Mouse (Mus musculus) left cerebral cortex, postnatal 4 days (tissue): ENCODE measurements around the gene Gm29110. TPM values are rescaled to one million over a fixed set of nuclear protein-coding genes. Genes with fewer than 3 reads are reported as not detected.
"Not testable (repeated sequence)": the region's sequence is repeated elsewhere in the genome, so short reads cannot be mapped to it uniquely, and the experiment has no call there.

Source experiments
- DNase-seq: peaks from one replicate; pipeline ENCODE4 v3.0.0-alpha.2; 2022
- intact Hi-C: fragments of 180-260 bp; cut with DNase I; formaldehyde crosslinking; loops from one replicate; pipeline ENCODE4 v1.15.1; 2025
- total RNA-seq, 2 experiments: library from RNA; stranded (reverse); gene quantifications; 2 replicates each; pipeline ENCODE4 v1.2.3; 2021

Gm29110 gene
- total RNA-seq, result not detected

- intact Hi-C loops, DNase-seq: not testable (repeated sequence)
These were observed at the start of gene Gm29110 for GRCm38 (mm10) chrY:74470231-74470630. Gene Gm29110 (plus strand): TSS chrY:74470531.

Other genes starting within 250 kb of the Gm29110 start
- not detected for gene Gm21913, start 153.4 kb downstream of the Gm29110 start, total RNA-seq